Mouse (Mus musculus) layer of hippocampus, adult 2 months (tissue): ENCODE measurements around the gene Prdm16. TPM values are rescaled to one million over a fixed set of nuclear protein-coding genes. Genes with fewer than 3 reads are reported as not detected.

ENCODE experiments used
- DNase-seq, 2 experiments: peaks; one replicate each; pipeline ENCODE4 v3.0.0; 2022; ENCODE audit warnings: low spot score in 2 of 2
- H3K27ac ChIP-seq: fragments of 200-600 bp; 2 replicates; pipeline ENCODE4 v1.8.1; 2022
- H3K4me3 ChIP-seq: fragments of 200-600 bp; 2 replicates; pipeline ENCODE4 v1.8.1; 2022; ENCODE audit warnings: mild to moderate bottlenecking
- CTCF ChIP-seq: fragments of 200-600 bp; conservative IDR thresholded peaks from 2 replicates; pipeline ENCODE4 v1.8.1; 2022; ENCODE audit warnings: antibody characterized with exemption, mild to moderate bottlenecking, moderate library complexity
- total RNA-seq, 2 experiments: library from RNA; stranded (reverse); gene quantifications; 2 replicates each; pipeline ENCODE4 v1.2.3; 2021

The Prdm16 gene
- total RNA-seq, 2 experiments from 2014 or later: 10.8 to 11.5 TPM

GRCm38 (mm10) chr4:154655134-154655910 lies 18.6 kb upstream of the Prdm16 start:
- H3K4me3 ChIP-seq: no peak overlapping the region
- DNase-seq: peak; percentile 64 to 69
- H3K27ac ChIP-seq: peak overlapping the region; percentile 46; the same call in 1 of the 2 replicates
- TF ChIP-seq CTCF: no peak

DNA sequence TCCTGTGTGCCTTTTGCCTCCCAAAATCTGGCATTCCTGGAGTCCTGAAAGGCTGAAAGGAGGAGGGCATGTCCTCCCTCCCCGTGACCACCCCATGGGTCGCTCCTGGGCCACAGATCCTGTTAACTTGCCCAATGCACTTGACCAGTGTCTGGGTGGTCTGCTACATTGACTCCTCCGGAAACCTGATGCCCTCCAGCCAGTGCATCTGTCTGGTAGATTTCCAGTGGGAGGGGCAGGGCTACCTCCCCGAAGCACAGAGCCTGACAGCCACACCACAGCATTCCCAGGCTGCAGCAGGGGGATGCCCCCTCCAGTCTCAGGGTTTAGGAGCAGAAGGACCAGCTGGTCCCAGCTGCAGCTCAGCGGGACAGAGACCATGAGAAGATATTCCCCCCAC lies 15.8 kb upstream of the Prdm16 start:
- no peak for DNase-seq
- TF ChIP-seq CTCF: no peak
- Histone ChIP-seq H3K27ac (no peak overlapping the region), H3K4me3 (no peak overlapping the region)

DNA sequence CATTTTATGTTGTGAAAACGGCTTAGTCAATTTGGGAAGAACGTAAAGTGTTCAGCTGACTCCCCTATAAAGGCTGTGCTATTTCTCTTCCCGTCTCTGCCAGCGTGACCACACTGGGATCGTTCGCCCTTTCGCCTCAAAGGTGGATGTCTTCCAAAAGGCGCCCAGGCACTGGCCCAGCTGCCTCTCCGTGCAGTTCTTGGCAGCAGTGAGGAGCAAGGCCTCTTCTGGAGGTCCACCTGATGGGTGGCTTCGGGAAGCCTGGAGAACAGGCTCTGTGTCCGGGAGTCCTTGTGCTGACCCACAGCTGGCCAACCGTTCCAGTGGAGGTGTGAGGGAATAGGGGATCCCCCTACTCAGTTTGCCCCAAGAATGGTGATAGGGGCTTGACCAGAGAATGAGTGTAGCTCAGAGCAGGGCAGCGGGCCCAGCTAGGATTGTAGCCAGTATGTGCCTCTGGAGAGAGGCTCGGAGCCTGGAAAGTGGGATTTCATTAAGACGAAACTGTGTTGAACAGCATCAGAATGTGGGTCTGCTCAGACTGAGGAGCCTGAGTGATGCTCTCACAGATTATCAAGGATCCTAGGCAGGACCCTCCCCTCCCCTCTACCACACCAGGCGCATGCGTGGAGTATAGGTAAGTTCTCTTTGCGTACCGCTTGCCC lies 12.5 kb upstream of the Prdm16 start:
- no peak for TF ChIP-seq CTCF
- H3K4me3 ChIP-seq: no peak overlapping the region
- peak; percentile 39 to 47 for DNase-seq
- H3K27ac ChIP-seq: peak overlapping the region; percentile 68; the same call in 1 of the 2 replicates

- no peak for DNase-seq
- no peak for TF ChIP-seq CTCF
- Histone ChIP-seq H3K27ac (no peak overlapping the region; the same call in 1 of the 2 replicates), H3K4me3 (no peak overlapping the region)
Measured at GRCm38 (mm10) chr4:154642496-154642895, 5.8 kb upstream of the Prdm16 start.

GRCm38 (mm10) chr4:154641296-154642110 lies 4.8 kb upstream of the Prdm16 start:
- TF ChIP-seq CTCF: no peak
- H3K4me3 ChIP-seq: peak overlapping the region; percentile 15

DNA sequence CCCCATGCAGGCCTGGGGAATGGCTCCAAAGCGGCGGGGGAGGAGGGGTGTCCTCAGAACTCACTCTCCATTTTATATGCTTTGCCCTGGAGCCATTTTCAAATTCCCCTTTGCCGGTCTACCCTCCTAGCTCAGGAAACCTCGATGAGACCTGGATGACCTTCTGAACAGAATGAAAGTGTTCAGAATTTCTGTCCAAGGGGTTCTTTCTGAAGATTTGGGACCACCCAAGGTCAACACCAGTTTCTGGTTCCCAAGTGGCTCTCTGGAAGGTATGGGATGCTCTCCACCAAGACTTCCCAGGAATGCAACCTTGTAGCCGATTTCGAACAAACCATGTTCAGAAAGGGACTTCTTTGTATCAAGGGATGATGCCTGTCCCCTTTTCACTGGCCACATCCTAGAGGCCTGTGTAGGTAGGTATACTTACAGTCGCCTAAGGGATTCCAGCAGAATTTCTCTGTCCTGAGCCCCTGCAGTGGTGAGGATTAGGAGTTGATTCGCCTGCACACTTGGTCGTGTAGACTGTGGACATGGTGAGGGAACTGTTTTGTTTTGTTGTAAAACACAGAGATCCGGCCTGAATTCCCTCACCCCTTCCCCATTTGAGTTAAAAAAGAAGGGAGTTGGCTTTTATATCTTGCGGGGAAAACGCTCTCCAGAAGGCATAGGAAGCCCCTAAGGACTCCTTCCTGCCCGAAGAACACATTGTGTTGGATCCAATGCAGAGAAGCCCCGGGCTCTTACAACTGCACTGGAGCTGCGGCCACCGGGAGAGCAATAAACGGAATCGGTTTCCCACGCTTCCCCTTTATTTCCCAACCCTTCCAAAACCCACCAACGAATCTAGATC lies 4.0 kb upstream of the Prdm16 start:
- DNase-seq: no peak
- H3K4me3 ChIP-seq: peak overlapping the region; percentile 15
- peak overlapping the region; percentile 79 for H3K27ac ChIP-seq
- TF ChIP-seq CTCF: no peak

More at GRCm38 (mm10) chr4:154641296-154642110, 4.8 kb upstream of the Prdm16 start:
- H3K27ac ChIP-seq: peak overlapping the region; percentile 79
- no peak for DNase-seq

DNA sequence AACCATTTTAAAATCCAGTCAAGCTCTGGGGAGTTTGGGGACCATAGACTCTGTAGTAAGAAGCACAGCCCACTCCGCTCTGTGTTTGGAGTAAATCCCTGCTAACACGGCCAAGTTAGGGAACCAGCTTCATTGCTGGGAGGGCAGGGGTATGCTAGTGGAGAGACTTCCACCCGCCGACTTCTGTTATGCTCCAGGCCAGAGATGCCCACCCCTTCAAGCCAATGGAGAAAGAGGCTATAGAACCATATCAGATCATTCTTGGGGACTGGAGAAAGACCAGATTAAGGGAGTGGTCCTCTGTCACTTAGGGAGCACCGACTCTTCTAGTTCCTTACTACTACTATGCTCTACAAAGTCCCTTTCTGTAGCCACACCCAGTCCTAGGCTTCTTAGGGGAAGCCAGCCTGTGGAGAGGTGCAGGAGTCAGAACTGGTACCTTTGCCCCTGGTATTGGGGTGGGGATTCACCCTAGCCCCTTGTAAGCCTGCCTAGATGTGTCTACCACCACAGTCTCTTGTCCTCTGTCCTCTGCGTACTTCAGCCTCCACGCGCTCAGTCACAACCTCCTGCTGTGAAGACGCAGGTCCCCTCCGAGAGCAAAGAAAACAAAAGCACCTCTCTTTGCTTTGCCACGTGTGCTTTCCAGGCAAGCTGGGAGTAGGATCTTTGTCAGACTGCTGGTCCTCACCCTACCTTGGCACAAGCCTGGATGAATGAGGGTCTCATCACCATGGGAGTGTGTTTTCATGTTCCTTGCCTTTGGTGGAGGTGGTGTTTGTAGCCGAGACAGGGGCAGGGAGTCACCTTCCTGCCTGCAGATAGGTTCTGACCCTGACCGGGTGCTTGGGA lies 3.1 kb upstream of the Prdm16 start:
- no peak for DNase-seq
- peak overlapping the region; percentile 37; the same call in 1 of the 2 replicates for H3K4me3 ChIP-seq
- H3K27ac ChIP-seq: peak overlapping the region; percentile 79
- TF ChIP-seq CTCF: no peak

GRCm38 (mm10) chr4:154639126-154639525 lies 2.5 kb upstream of the Prdm16 start:
- TF ChIP-seq CTCF: peak; percentile 48
- Histone ChIP-seq H3K4me3 (peak overlapping the region; percentile 37), H3K27ac (peak overlapping the region; percentile 79)
- no peak for DNase-seq

GRCm38 (mm10) chr4:154638320-154638886 lies 1.7 kb upstream of the Prdm16 start:
- H3K4me3 ChIP-seq: peak overlapping the region; percentile 52
- TF ChIP-seq CTCF: no peak

DNA sequence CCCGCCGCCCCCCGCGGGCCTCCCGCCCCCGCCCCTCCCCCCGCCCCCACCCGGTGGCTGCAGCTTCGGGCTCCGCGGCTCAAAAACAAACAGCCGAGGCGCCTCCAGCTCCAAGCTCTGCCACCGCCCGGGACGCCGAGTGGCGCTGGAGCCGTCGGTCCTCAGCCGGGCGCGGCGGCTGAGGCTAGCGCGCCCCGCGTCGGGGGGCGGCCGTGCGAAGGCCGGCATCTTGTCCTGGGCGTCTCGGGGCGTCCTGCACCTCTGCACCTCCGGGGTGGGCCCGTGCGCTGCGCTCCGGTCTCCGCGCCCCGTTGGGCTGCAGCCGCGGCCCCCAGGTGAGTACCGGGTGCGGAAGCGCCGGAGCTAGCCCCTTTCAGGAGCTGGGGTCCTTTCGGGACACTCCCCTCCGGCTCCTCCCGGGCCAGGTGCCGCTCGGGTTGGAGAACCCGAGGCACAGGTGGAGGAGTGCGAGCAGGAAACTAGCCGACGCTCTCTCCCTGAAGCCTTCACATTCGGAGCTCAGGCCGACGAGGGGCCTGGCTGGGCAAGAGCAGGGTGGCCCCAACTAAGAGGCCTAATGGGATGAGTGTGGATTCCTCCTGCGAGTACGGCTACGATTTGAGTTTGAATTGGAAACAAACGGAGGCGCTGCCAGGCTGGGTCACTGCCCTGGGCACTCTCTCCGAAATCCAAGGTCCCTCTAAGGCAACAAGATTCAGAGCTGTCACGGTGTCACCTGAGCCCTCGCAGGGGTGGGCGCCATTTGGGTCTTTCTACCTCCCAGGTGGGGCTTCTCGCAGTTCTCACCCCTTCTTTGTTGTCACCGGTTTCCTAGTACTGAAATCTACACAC lies 1.0 kb upstream of the Prdm16 start:
- no peak for TF ChIP-seq CTCF
- DNase-seq: no peak
- H3K27ac ChIP-seq: peak overlapping the region; percentile 92
- peak overlapping the region; percentile 52 for H3K4me3 ChIP-seq

More at GRCm38 (mm10) chr4:154638320-154638886, 1.7 kb upstream of the Prdm16 start:
- DNase-seq: no peak
- peak overlapping the region; percentile 92 for H3K27ac ChIP-seq
